Mouse (Mus musculus) cerebellum, adult 18-20 months (tissue): ENCODE measurements at regions not wholly inside any gene's neighbourhood (a gene's known extent, or its start where the extent isn't known, plus 50 kb on each side); places are given as distances from the start of the nearest gene placed in this dataset.

Experiments
- DNase-seq, 2 experiments: peaks; one replicate each; pipeline ENCODE4 v3.0.0; 2021

- no peak for DNase-seq
Measured at GRCm38 (mm10) chr15:29199988-29200387, 972.4 kb upstream of the Ctnnd2 start.

- DNase-seq: peak; percentile 84 to 91
Measured at GRCm38 (mm10) chr15:29223667-29224066, 948.7 kb upstream of the Ctnnd2 start.

- DNase-seq: peak; percentile 5 to 10
Measured at GRCm38 (mm10) chr15:29226889-29227288, 945.5 kb upstream of the Ctnnd2 start.

- DNase-seq: no peak
Measured at GRCm38 (mm10) chr15:29234635-29235034, 937.8 kb upstream of the Ctnnd2 start.

GRCm38 (mm10) chr15:29255152-29255551 is 917.2 kb upstream of the Ctnnd2 start:
- DNase-seq: peak; percentile 43

GRCm38 (mm10) chr15:29266767-29267166 is 905.6 kb upstream of the Ctnnd2 start:
- no peak for DNase-seq

GRCm38 (mm10) chr15:29296454-29296853 is 875.9 kb upstream of the Ctnnd2 start:
- DNase-seq: no peak
